Comparison of ENCODE assay signal across 8 mouse cellular contexts in the genomic region with DNA sequence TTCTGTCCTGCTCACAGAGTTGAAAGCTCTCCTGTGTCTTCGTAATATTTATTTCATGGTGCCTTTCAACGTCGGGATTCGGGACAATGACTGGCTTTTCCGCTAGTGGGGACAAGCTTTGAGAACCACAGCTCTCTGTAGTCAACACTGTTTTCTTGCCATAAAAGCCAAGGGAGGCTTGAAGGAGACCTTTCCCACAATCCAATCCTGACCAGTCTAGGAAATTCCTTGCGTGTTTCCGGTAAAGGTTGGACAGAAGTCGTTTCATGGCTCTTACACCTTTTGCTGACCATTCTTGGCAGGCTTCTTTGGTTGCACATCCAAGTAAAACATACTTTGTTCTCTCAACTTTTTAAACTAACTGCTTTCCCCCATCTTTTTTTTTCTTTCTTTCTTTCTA.
DNase-seq lines count a peak whose midpoint lies in the region; ATAC-seq and TF ChIP-seq lines count a peak whose summit lies in the region.

No protein-coding gene starts in this region.

- WGBS in lung, embryonic 14.5 days: 66% methylated on average over 8 of the region's 8 CpGs
- WGBS in forebrain, embryonic 15.5 days: 82% methylated on average over 8 of the region's 8 CpGs
- WGBS in limb, embryonic 10.5 days: 87% methylated on average over 8 of the region's 8 CpGs
- WGBS in small intestine, adult 2 months: 67% methylated on average over 8 of the region's 8 CpGs

- H3K36me3 ChIP-seq in lung, embryonic 14.5 days (ENCODE audit: insufficient read depth): no peaks in the 10 kb centered on the region
- H3K36me3 ChIP-seq in forebrain, embryonic 15.5 days: no peaks in the 10 kb centered on the region
- H3K36me3 ChIP-seq in limb, embryonic 10.5 days: no peaks in the 10 kb centered on the region
- H3K36me3 ChIP-seq in small intestine, adult 2 months (ENCODE audit: control insufficient read depth, insufficient read depth, low read length): no peaks in the 10 kb centered on the region

- ATAC-seq in lung, embryonic 14.5 days (ENCODE audit: insufficient read depth): no peak
- no peak for ATAC-seq in forebrain, embryonic 15.5 days (replicated peaks)
- no peak for ATAC-seq in monocyte, adult 5-6 weeks (replicated peaks; ENCODE audit: insufficient number of reproducible peaks, low FRiP score, low TSS enrichment, poor library complexity, severe bottlenecking)

- peaks cover 5% of the 10 kb centered on the region; the same call in 1 of the 2 replicates for H3K27me3 ChIP-seq in lung, embryonic 14.5 days (ENCODE audit: insufficient read depth, low read length)
- no peaks in the 10 kb centered on the region for H3K27me3 ChIP-seq in forebrain, embryonic 15.5 days
- peaks cover 12% of the 10 kb centered on the region for H3K27me3 ChIP-seq in limb, embryonic 10.5 days (ENCODE audit: low read depth, poor library complexity, severe bottlenecking)
- H3K27me3 ChIP-seq in small intestine, adult 2 months (ENCODE audit: control insufficient read depth, insufficient read depth, low read length): no peaks in the 10 kb centered on the region

- DNase-seq in lung, embryonic 14.5 days: peak; percentile 9
- DNase-seq in lung, postnatal 14 days: no peak
- peak; percentile 31 for DNase-seq in limb, embryonic 10.5 days (ENCODE audit: low spot score)
- DNase-seq in thymus, postnatal 10 days (ENCODE audit: low spot score in 2 of 2): no peak
- no peak for DNase-seq in adrenal gland, postnatal 10 days

- no peak overlapping the region for H3K27ac ChIP-seq in lung, embryonic 14.5 days (ENCODE audit: low read depth)
- no peak overlapping the region for H3K27ac ChIP-seq in forebrain, embryonic 15.5 days (replicated peaks)
- no peak overlapping the region for H3K27ac ChIP-seq in limb, embryonic 10.5 days
- H3K27ac ChIP-seq in small intestine, adult 2 months (ENCODE audit: insufficient read depth, low read depth, low read length): peak overlapping the region; percentile 96

- H3K9ac ChIP-seq in lung, embryonic 14.5 days: no peak overlapping the region
- no peak overlapping the region for H3K9ac ChIP-seq in forebrain, embryonic 15.5 days (replicated peaks)

- peak overlapping the region; percentile 96 for H3K4me2 ChIP-seq in lung, embryonic 14.5 days
- peak overlapping the region; percentile 63 for H3K4me2 ChIP-seq in forebrain, embryonic 15.5 days (replicated peaks)

- no peak overlapping the region for H3K4me3 ChIP-seq in lung, embryonic 14.5 days (ENCODE audit: low read depth, low read length)
- peak overlapping the region; percentile 80; the same call in 1 of the 2 replicates for H3K4me3 ChIP-seq in forebrain, embryonic 15.5 days
- H3K4me3 ChIP-seq in limb, embryonic 10.5 days: no peak overlapping the region
- peak overlapping the region; percentile 96; the same call in 1 of the 2 replicates for H3K4me3 ChIP-seq in small intestine, adult 2 months (ENCODE audit: low read depth, low read length)

- no peaks in the 10 kb centered on the region; the same call in 1 of the 2 replicates for H3K4me1 ChIP-seq in lung, embryonic 14.5 days (ENCODE audit: insufficient read depth)
- H3K4me1 ChIP-seq in forebrain, embryonic 15.5 days: peaks cover 26% of the 10 kb centered on the region
- H3K4me1 ChIP-seq in limb, embryonic 10.5 days: peaks cover 29% of the 10 kb centered on the region
- H3K4me1 ChIP-seq in small intestine, adult 2 months (ENCODE audit: control insufficient read depth, insufficient read depth, insufficient read length, low read length): peaks cover 2% of the 10 kb centered on the region; the same call in 1 of the 2 replicates

- no peak for TF ChIP-seq POLR2A in small intestine, adult 2 months (IDR thresholded peaks at IDR 0.05; ENCODE audit: low read depth, low read length)

- no peaks in the 10 kb centered on the region for H3K9me3 ChIP-seq in lung, embryonic 14.5 days (ENCODE audit: low read depth, low read length)
- H3K9me3 ChIP-seq in forebrain, embryonic 15.5 days: no peaks in the 10 kb centered on the region
- H3K9me3 ChIP-seq in limb, embryonic 10.5 days (replicated peaks): no peaks in the 10 kb centered on the region

- no peak for TF ChIP-seq CTCF in lung, embryonic 14.5 days (IDR thresholded peaks at IDR 0.05; ENCODE audit: low read depth)
- TF ChIP-seq CTCF in small intestine, adult 2 months (IDR thresholded peaks at IDR 0.05; ENCODE audit: extremely low read depth, insufficient read length, insufficient replicate concordance, low read depth, low read length): no peak

Comparison
In these comparisons a context has a peak if more than half of its experiments do, and no peak if none do; other contexts are left out.
1. DNase-seq: peak in lung, embryonic 14.5 days (single experiment) and limb, embryonic 10.5 days (single experiment); none in lung, postnatal 14 days (single experiment), thymus, postnatal 10 days (0 of 2) and adrenal gland, postnatal 10 days (single experiment).
2. H3K4me3 ChIP-seq: peak in forebrain, embryonic 15.5 days (single experiment) and small intestine, adult 2 months (single experiment); none in lung, embryonic 14.5 days (single experiment) and limb, embryonic 10.5 days (single experiment).